Mouse (Mus musculus): ENCODE measurements around the gene Zfp990. TPM values are rescaled to one million over a fixed set of nuclear protein-coding genes. Genes with fewer than 3 reads are reported as not detected.
"Not testable (repeated sequence)": the region's sequence is repeated elsewhere in the genome, so short reads cannot be mapped to it uniquely, and the experiment has no call there.

Gene Zfp990
- total RNA-seq, 2 experiments from 2014 or later = not detected

DNA sequence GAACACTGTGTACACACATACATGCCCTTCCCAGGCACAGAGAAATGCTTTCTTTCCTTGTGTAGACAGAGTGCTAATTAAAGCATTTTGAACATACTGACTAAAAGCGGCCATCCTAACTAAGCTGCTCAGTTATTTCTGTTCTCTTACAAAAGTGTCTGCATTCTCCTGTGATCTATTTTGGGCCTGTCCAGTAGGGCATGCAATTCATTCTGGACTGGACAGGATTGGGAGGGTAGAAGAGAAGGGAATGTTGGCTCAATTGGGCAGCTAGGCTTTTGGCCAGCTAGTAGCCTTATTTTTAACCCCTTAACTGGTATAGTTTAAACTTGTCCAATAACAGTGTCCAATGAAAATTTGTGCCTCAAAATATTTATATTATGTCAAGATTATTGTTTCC is 69.8 kb downstream of the Zfp990 start:
- ATAC-seq (replicated peaks; ENCODE audit: low FRiP score, poor library complexity, severe bottlenecking) = not testable (repeated sequence)

DNA sequence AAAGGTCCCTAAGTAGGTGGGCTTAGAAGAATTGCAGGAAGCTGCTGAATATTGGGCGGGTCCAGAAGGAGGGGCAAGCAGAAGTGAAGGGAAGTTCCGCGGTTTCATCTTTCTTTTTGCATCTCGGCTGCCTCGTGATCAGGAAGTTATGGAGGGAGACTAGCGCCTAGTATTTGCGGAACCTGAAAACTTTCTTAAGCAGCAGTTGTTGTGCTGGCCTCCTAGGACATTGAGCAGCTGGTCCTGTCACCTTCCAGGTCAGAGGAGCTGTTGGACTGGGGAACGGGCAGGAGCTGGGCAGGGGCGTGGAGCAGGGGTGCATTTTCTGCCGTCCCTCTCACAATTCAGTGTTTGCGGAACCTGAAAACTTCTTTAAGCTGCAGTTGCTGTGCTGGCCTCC is 74.5 kb downstream of the Zfp990 start, which contains the start of gene Gm13212:
Gm13212 (plus strand) TSS at position 89 of the 400 bp plus-strand sequence.
- ATAC-seq (replicated peaks; ENCODE audit: low FRiP score, poor library complexity, severe bottlenecking) = not testable (repeated sequence)

DNA sequence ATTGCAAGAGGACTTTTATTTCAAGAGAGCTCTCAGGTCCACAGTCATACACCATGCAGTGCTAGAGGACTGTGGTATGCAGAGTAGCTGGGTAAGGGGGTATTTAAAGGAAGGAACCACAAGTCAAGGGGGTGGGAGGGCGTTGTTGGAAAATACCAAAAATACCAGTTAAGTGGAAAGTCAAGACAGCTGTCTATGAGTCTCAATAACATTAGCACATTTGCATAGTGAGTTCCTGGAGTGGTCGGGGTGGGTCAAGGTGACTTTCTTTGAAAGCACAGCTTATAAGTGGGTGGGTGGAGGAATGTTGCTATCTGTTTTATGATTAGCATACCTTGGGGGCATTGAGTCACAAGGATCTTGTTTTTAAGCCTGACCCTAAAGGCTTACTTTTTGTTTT is 75.5 kb downstream of the Zfp990 start:
- not testable (repeated sequence) for ATAC-seq (replicated peaks; ENCODE audit: low FRiP score, poor library complexity, severe bottlenecking)

Other genes starting within 250 kb of the Zfp990 start
- not detected in 2 replicates for gene Tnfrsf8, start 195.6 kb upstream of the Zfp990 start, total RNA-seq (2015; ENCODE audit: low replicate concordance)
- 0.39 TPM in 1 of 2 replicates, not detected in the other for gene Tnfrsf8, start 195.6 kb upstream of the Zfp990 start, total RNA-seq (2017; ENCODE audit: low replicate concordance)
- 11.3 and 11.9 TPM in 2 replicates for gene Gm13212, start 74.4 kb downstream of the Zfp990 start, total RNA-seq (2015; ENCODE audit: low replicate concordance)
- gene Gm13212, start 74.4 kb downstream of the Zfp990 start, total RNA-seq (2017; ENCODE audit: low replicate concordance) = 0.30 and 5.6 TPM in 2 replicates
- gene Zfp980, start 159.9 kb downstream of the Zfp990 start, total RNA-seq (2015; ENCODE audit: low replicate concordance) = not detected in 2 replicates
- not detected in 2 replicates for gene Zfp980, start 159.9 kb downstream of the Zfp990 start, total RNA-seq (2017; ENCODE audit: low replicate concordance)